19 mouse cellular contexts compared by ENCODE assay signal in the genomic region with DNA sequence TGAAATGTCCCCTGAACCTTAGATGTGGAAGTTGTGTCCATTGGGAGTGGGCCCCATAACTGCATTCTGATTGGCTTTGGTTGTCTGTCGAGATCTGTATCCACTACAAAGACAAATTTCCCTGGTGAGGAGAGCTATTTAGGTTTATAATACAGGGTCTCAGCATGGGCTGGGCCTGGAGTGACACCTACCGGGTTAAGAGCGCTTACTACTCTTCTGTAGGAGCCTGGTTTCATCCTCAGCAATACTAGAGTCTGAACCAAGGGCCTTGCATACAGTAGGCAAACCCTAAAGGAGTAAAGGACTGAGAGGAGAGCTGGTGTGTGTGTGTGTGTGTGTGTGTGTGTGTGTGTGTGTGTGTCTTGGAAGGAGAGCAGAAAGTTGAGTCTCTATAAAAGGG. TPM values are rescaled to one million over a fixed set of nuclear protein-coding genes. Genes with fewer than 3 reads are reported as not detected.
DNase-seq lines count a peak whose midpoint lies in the region; ATAC-seq and TF ChIP-seq lines count a peak whose summit lies in the region.
"Had no signal": no experiment of that assay in that cellular context is flagged by ENCODE, and none has a peak within 500 bp of the region (broad histone marks: within the 10 kb centered on the region; RNA-seq: fewer than 3 reads in every experiment).

No protein-coding gene starts in this region.

- H3K9me3 ChIP-seq in forebrain, embryonic 12.5 days = no peaks in the 10 kb centered on the region
- H3K9me3 ChIP-seq in forebrain, embryonic 11.5 days (ENCODE audit: control insufficient read depth, low read length) = no peaks in the 10 kb centered on the region
- no peaks in the 10 kb centered on the region for H3K9me3 ChIP-seq in hindbrain, embryonic 13.5 days
- no peaks in the 10 kb centered on the region for H3K9me3 ChIP-seq in hindbrain, embryonic 10.5 days
- no peaks in the 10 kb centered on the region for H3K9me3 ChIP-seq in lung, embryonic 14.5 days (ENCODE audit: low read depth, low read length)
- H3K9me3 ChIP-seq in neural tube, embryonic 14.5 days (ENCODE audit: control insufficient read depth, low read length) = no peaks in the 10 kb centered on the region
- H3K9me3 ChIP-seq: embryonic facial prominence, embryonic 15.5 days; heart, embryonic 12.5 days; limb, embryonic 13.5 days; stomach, embryonic 15.5 days had no signal

- H3K4me2 ChIP-seq in forebrain, embryonic 12.5 days = no peak overlapping the region
- H3K4me2 ChIP-seq in forebrain, embryonic 11.5 days (ENCODE audit: low read depth, low read length, severe bottlenecking) = no peak overlapping the region
- no peak overlapping the region for H3K4me2 ChIP-seq in hindbrain, embryonic 13.5 days
- no peak overlapping the region for H3K4me2 ChIP-seq in lung, embryonic 14.5 days
- H3K4me2 ChIP-seq in neural tube, embryonic 14.5 days (ENCODE audit: low read depth, low read length) = no peak overlapping the region
- H3K4me2 ChIP-seq: embryonic facial prominence, embryonic 15.5 days; heart, embryonic 12.5 days; limb, embryonic 13.5 days; stomach, embryonic 15.5 days had no signal

- no peak overlapping the region for H3K4me3 ChIP-seq in forebrain, embryonic 12.5 days (replicated peaks)
- H3K4me3 ChIP-seq in forebrain, embryonic 11.5 days (ENCODE audit: low read depth, low read length) = no peak overlapping the region
- H3K4me3 ChIP-seq in hindbrain, embryonic 13.5 days = no peak overlapping the region
- H3K4me3 ChIP-seq in hindbrain, embryonic 10.5 days = no peak overlapping the region
- H3K4me3 ChIP-seq in lung, embryonic 14.5 days (ENCODE audit: low read depth, low read length) = no peak overlapping the region
- H3K4me3 ChIP-seq in neural tube, embryonic 14.5 days (ENCODE audit: low read depth, low read length) = no peak overlapping the region
- H3K4me3 ChIP-seq: embryonic facial prominence, embryonic 15.5 days; heart, embryonic 12.5 days; limb, embryonic 13.5 days; stomach, embryonic 15.5 days had no signal

- WGBS in forebrain, embryonic 12.5 days = 70% methylated on average over 3 of the region's 3 CpGs
- 59% methylated on average over 3 of the region's 3 CpGs for WGBS in forebrain, embryonic 11.5 days
- 53% methylated on average over 3 of the region's 3 CpGs for WGBS in hindbrain, embryonic 13.5 days
- WGBS in hindbrain, embryonic 10.5 days = 54% methylated on average over 3 of the region's 3 CpGs
- 57% methylated on average over 3 of the region's 3 CpGs for WGBS in lung, embryonic 14.5 days
- 43% methylated on average over 3 of the region's 3 CpGs for WGBS in neural tube, embryonic 14.5 days

- H3K4me1 ChIP-seq in forebrain, embryonic 12.5 days = peaks cover 5% of the 10 kb centered on the region; the same call in 1 of the 2 replicates
- H3K4me1 ChIP-seq in forebrain, embryonic 11.5 days (replicated peaks; ENCODE audit: control insufficient read depth, insufficient read depth, low read length) = no peaks in the 10 kb centered on the region
- no peaks in the 10 kb centered on the region for H3K4me1 ChIP-seq in hindbrain, embryonic 13.5 days (replicated peaks)
- H3K4me1 ChIP-seq in hindbrain, embryonic 10.5 days (replicated peaks) = 0 out of 2 replicates have a peak, but pooled peaks cover 3% of the 10 kb centered on the region
- no peaks in the 10 kb centered on the region; the same call in 1 of the 2 replicates for H3K4me1 ChIP-seq in lung, embryonic 14.5 days (ENCODE audit: insufficient read depth)
- H3K4me1 ChIP-seq in neural tube, embryonic 14.5 days (ENCODE audit: control insufficient read depth, insufficient read depth, low read length) = no peaks in the 10 kb centered on the region
- H3K4me1 ChIP-seq: limb, embryonic 13.5 days had no signal

- no peaks in the 10 kb centered on the region for H3K27me3 ChIP-seq in forebrain, embryonic 12.5 days
- H3K27me3 ChIP-seq in forebrain, embryonic 11.5 days (ENCODE audit: control insufficient read depth, insufficient read depth, low read length) = no peaks in the 10 kb centered on the region
- no peaks in the 10 kb centered on the region for H3K27me3 ChIP-seq in hindbrain, embryonic 13.5 days
- no peaks in the 10 kb centered on the region for H3K27me3 ChIP-seq in hindbrain, embryonic 10.5 days (ENCODE audit: insufficient read depth, poor library complexity, severe bottlenecking)
- no peaks in the 10 kb centered on the region for H3K27me3 ChIP-seq in lung, embryonic 14.5 days (ENCODE audit: insufficient read depth, low read length)
- H3K27me3 ChIP-seq in neural tube, embryonic 14.5 days (ENCODE audit: control insufficient read depth, insufficient read depth, low read length) = no peaks in the 10 kb centered on the region
- H3K27me3 ChIP-seq: embryonic facial prominence, embryonic 15.5 days; heart, embryonic 12.5 days; limb, embryonic 13.5 days; stomach, embryonic 15.5 days had no signal

- 0 out of 2 replicates have a peak, but pooled peaks have one; percentile 6 for TF ChIP-seq CTCF in lung, embryonic 14.5 days (IDR thresholded peaks at IDR 0.05; ENCODE audit: low read depth)

- H3K27ac ChIP-seq in forebrain, embryonic 12.5 days = no peak overlapping the region
- H3K27ac ChIP-seq in forebrain, embryonic 11.5 days (ENCODE audit: low read depth, low read length) = no peak overlapping the region
- no peak overlapping the region for H3K27ac ChIP-seq in hindbrain, embryonic 13.5 days
- H3K27ac ChIP-seq in hindbrain, embryonic 10.5 days = no peak overlapping the region
- H3K27ac ChIP-seq in lung, embryonic 14.5 days (ENCODE audit: low read depth) = no peak overlapping the region
- H3K27ac ChIP-seq in neural tube, embryonic 14.5 days (ENCODE audit: low read depth, low read length) = no peak overlapping the region
- H3K27ac ChIP-seq: embryonic facial prominence, embryonic 15.5 days; limb, embryonic 13.5 days had no signal

- DNase-seq in forebrain, embryonic 11.5 days (ENCODE audit: low spot score) = no peak
- no peak for DNase-seq in hindbrain, embryonic 10.5 days (ENCODE audit: low spot score)
- no peak for DNase-seq in lung, embryonic 14.5 days
- no peak for DNase-seq in lung, postnatal 25 days (ENCODE audit: low spot score)
- DNase-seq in adrenal gland, postnatal 36 days = no peak
- DNase-seq: adrenal gland, postnatal 10 days; cerebellum, adult 9-11 months; gastrocnemius, postnatal 10 days; liver, postnatal 0 days; right cerebral cortex, adult 18-20 months; spleen, adult 18-20 months; thymus, postnatal 14 days had no signal

- peaks cover 20% of the 10 kb centered on the region for H3K36me3 ChIP-seq in forebrain, embryonic 12.5 days (replicated peaks)
- H3K36me3 ChIP-seq in forebrain, embryonic 11.5 days (ENCODE audit: control insufficient read depth, insufficient read depth, low read length) = peaks cover 10% of the 10 kb centered on the region; the same call in 1 of the 2 replicates
- H3K36me3 ChIP-seq in hindbrain, embryonic 13.5 days = peaks cover 24% of the 10 kb centered on the region
- H3K36me3 ChIP-seq in hindbrain, embryonic 10.5 days = peaks cover 33% of the 10 kb centered on the region
- peaks cover 21% of the 10 kb centered on the region for H3K36me3 ChIP-seq in lung, embryonic 14.5 days (ENCODE audit: insufficient read depth)
- peaks cover 13% of the 10 kb centered on the region for H3K36me3 ChIP-seq in neural tube, embryonic 14.5 days (ENCODE audit: control insufficient read depth, insufficient read depth, low read length)

- H3K9ac ChIP-seq in forebrain, embryonic 12.5 days = no peak overlapping the region
- H3K9ac ChIP-seq in forebrain, embryonic 11.5 days (ENCODE audit: low read length) = no peak overlapping the region
- no peak overlapping the region for H3K9ac ChIP-seq in hindbrain, embryonic 13.5 days
- no peak overlapping the region for H3K9ac ChIP-seq in lung, embryonic 14.5 days
- no peak overlapping the region for H3K9ac ChIP-seq in neural tube, embryonic 14.5 days (replicated peaks; ENCODE audit: low read depth, low read length)
- H3K9ac ChIP-seq: embryonic facial prominence, embryonic 15.5 days; heart, embryonic 12.5 days; limb, embryonic 13.5 days; liver, postnatal 0 days; stomach, embryonic 15.5 days had no signal

- ATAC-seq in forebrain, embryonic 12.5 days (ENCODE audit: low FRiP score) = 0 out of 2 replicates have a peak, but pooled peaks have one; percentile 9
- no peak for ATAC-seq in forebrain, embryonic 11.5 days (replicated peaks; ENCODE audit: low FRiP score)
- ATAC-seq in hindbrain, embryonic 13.5 days (ENCODE audit: low FRiP score) = 0 out of 2 replicates have a peak, but pooled peaks have one; percentile 19
- no peak for ATAC-seq in lung, embryonic 14.5 days (ENCODE audit: insufficient read depth)
- ATAC-seq in neural tube, embryonic 14.5 days (ENCODE audit: low read depth) = 0 out of 2 replicates have a peak, but pooled peaks have one; percentile 29
- ATAC-seq: liver, postnatal 0 days had no signal

RNA-seq across cellular contexts. Expression of a gene that starts 18.6 kb away (rescaled TPM):
- 3.3 and 3.5 TPM in 2 replicates for polyA plus RNA-seq in forebrain, embryonic 12.5 days (2016; fragmentation: Nextera tagmentation; extraction: Ambion mirVana)
- 3.3 and 3.6 TPM in 2 replicates for polyA plus RNA-seq in forebrain, embryonic 11.5 days (2014; fragmentation: Nextera tagmentation; extraction: Ambion mirVana)
- polyA plus RNA-seq in hindbrain, embryonic 13.5 days (2015; fragmentation: Nextera tagmentation; extraction: Ambion mirVana) = 2.1 and 2.3 TPM in 2 replicates
- polyA plus RNA-seq in hindbrain, embryonic 10.5 days (2016; fragmentation: Nextera tagmentation; extraction: Ambion mirVana) = 1.9 TPM in 2 replicates
- polyA plus RNA-seq in lung, embryonic 14.5 days (2014; fragmentation: Nextera tagmentation; extraction: Ambion mirVana) = 3.6 and 4.0 TPM in 2 replicates
- 2.9 and 3.9 TPM in 2 replicates for polyA plus RNA-seq in neural tube, embryonic 14.5 days (2014; fragmentation: Nextera tagmentation; extraction: Ambion mirVana)
- 10 to 100 TPM; 47.7 to 60.9 TPM for total RNA-seq in adrenal gland, postnatal 36 days (2021)

RNA-seq across cellular contexts. Expression of a gene that starts 28.6 kb away (rescaled TPM):
- polyA plus RNA-seq in forebrain, embryonic 12.5 days (2016; fragmentation: Nextera tagmentation; extraction: Ambion mirVana) = 129 and 136 TPM in 2 replicates
- 101 and 105 TPM in 2 replicates for polyA plus RNA-seq in forebrain, embryonic 11.5 days (2014; fragmentation: Nextera tagmentation; extraction: Ambion mirVana)
- 115 and 120 TPM in 2 replicates for polyA plus RNA-seq in hindbrain, embryonic 13.5 days (2015; fragmentation: Nextera tagmentation; extraction: Ambion mirVana)
- polyA plus RNA-seq in hindbrain, embryonic 10.5 days (2016; fragmentation: Nextera tagmentation; extraction: Ambion mirVana) = 80.8 and 81.0 TPM in 2 replicates
- 61.1 and 62.4 TPM in 2 replicates for polyA plus RNA-seq in lung, embryonic 14.5 days (2014; fragmentation: Nextera tagmentation; extraction: Ambion mirVana)
- polyA plus RNA-seq in neural tube, embryonic 14.5 days (2014; fragmentation: Nextera tagmentation; extraction: Ambion mirVana) = 84.9 and 113 TPM in 2 replicates
- 100 to 1,000 TPM; 122 to 135 TPM for total RNA-seq in adrenal gland, postnatal 36 days (2021)

Comparison
In these comparisons a context has a peak if more than half of its experiments do, and no peak if none do; other contexts are left out.
1. ATAC-seq: peak in forebrain, embryonic 12.5 days (single experiment), hindbrain, embryonic 13.5 days (single experiment) and neural tube, embryonic 14.5 days (single experiment); none in forebrain, embryonic 11.5 days (single experiment) and lung, embryonic 14.5 days (single experiment).